28 mouse cellular contexts compared by ENCODE assay signal in genomic region chr13:92217216-92217615, GRCm38 (mm10).
A peak's percentile ranks its signal among the peaks of the same experiment; 100 is the strongest.
DNase-seq lines count a peak whose midpoint lies in the region; ATAC-seq lines count a peak whose summit lies in the region.
"Had no signal": no experiment of that assay in that cellular context is flagged by ENCODE, and none has a peak within 500 bp of the region (broad histone marks: within the 10 kb centered on the region; RNA-seq: fewer than 3 reads in every experiment).

No protein-coding gene starts in this region.

- no peak overlapping the region for H3K27ac ChIP-seq in heart, embryonic 12.5 days (ENCODE audit: poor library complexity, severe bottlenecking)
- H3K27ac ChIP-seq in heart, embryonic 11.5 days (ENCODE audit: low read depth, low read length), result no peak overlapping the region
- H3K27ac ChIP-seq: embryonic facial prominence, embryonic 12.5 days; heart, embryonic 15.5 days; hindbrain, embryonic 12.5 days; hindbrain, postnatal 0 days; intestine, embryonic 15.5 days; limb, embryonic 12.5 days; liver, embryonic 15.5 days; midbrain, embryonic 12.5 days; neural tube, embryonic 12.5 days; stomach, embryonic 15.5 days had no signal

- ATAC-seq in heart, embryonic 12.5 days (ENCODE audit: insufficient number of reproducible peaks, low FRiP score), result no peak
- ATAC-seq in heart, embryonic 11.5 days (replicated peaks; ENCODE audit: insufficient number of reproducible peaks, low FRiP score, low TSS enrichment), result no peak
- ATAC-seq: CD4-positive, CD25-positive, alpha-beta regulatory T cell, adult 4 months; hindbrain, postnatal 0 days; intestine, embryonic 15.5 days had no signal

- WGBS in heart, embryonic 12.5 days, result 66% methylated on average over 9 of the region's 9 CpGs
- WGBS in heart, embryonic 11.5 days (ENCODE audit: insufficient replicate concordance), result 64% methylated on average over 9 of the region's 9 CpGs

- H3K9ac ChIP-seq in heart, embryonic 12.5 days, result no peak overlapping the region
- no peak overlapping the region for H3K9ac ChIP-seq in heart, embryonic 11.5 days (ENCODE audit: low read depth, low read length)
- H3K9ac ChIP-seq: embryonic facial prominence, embryonic 12.5 days; heart, embryonic 15.5 days; hindbrain, embryonic 12.5 days; intestine, embryonic 15.5 days; limb, embryonic 12.5 days; liver, embryonic 15.5 days; lung, embryonic 14.5 days; midbrain, embryonic 12.5 days; neural tube, embryonic 12.5 days; stomach, embryonic 15.5 days had no signal

- peak; percentile 18 to 23 for DNase-seq in cerebellum, postnatal 25 days
- no peak for DNase-seq in cerebellum, adult 9-11 months
- peak; percentile 42 for DNase-seq in right cerebral cortex, postnatal 4 days
- DNase-seq in right cerebral cortex, adult 18-20 months, result no peak
- no peak for DNase-seq in kidney, postnatal 36 days
- DNase-seq: adrenal gland, postnatal 14 days; cerebellum, postnatal 36 days; embryo, embryonic 11 days; heart, postnatal 36 days; kidney, adult 2 months; kidney, postnatal 4 days; lung, embryonic 14.5 days; lung, postnatal 14 days; thymus, postnatal 14 days had no signal

- H3K27me3 ChIP-seq in heart, embryonic 12.5 days (replicated peaks), result no peaks in the 10 kb centered on the region
- H3K27me3 ChIP-seq in heart, embryonic 11.5 days (ENCODE audit: control insufficient read depth, insufficient read depth, low read length), result no peaks in the 10 kb centered on the region
- H3K27me3 ChIP-seq: embryonic facial prominence, embryonic 12.5 days; heart, embryonic 15.5 days; hindbrain, embryonic 12.5 days; intestine, embryonic 15.5 days; limb, embryonic 12.5 days; liver, embryonic 15.5 days; midbrain, embryonic 12.5 days; neural tube, embryonic 12.5 days; stomach, embryonic 15.5 days had no signal

- no peak overlapping the region for H3K4me3 ChIP-seq in heart, embryonic 12.5 days
- H3K4me3 ChIP-seq in heart, embryonic 11.5 days (ENCODE audit: low read depth, low read length), result no peak overlapping the region
- H3K4me3 ChIP-seq: embryonic facial prominence, embryonic 12.5 days; heart, embryonic 15.5 days; hindbrain, embryonic 12.5 days; intestine, embryonic 15.5 days; limb, embryonic 12.5 days; liver, embryonic 15.5 days; midbrain, embryonic 12.5 days; myocyte; neural tube, embryonic 12.5 days; stomach, embryonic 15.5 days had no signal

- H3K9me3 ChIP-seq in heart, embryonic 12.5 days (replicated peaks), result no peaks in the 10 kb centered on the region
- H3K9me3 ChIP-seq in heart, embryonic 11.5 days (replicated peaks; ENCODE audit: control insufficient read depth, low read length), result no peaks in the 10 kb centered on the region
- H3K9me3 ChIP-seq: embryonic facial prominence, embryonic 12.5 days; heart, embryonic 15.5 days; hindbrain, embryonic 12.5 days; intestine, embryonic 15.5 days; limb, embryonic 12.5 days; liver, embryonic 15.5 days; midbrain, embryonic 12.5 days; neural tube, embryonic 12.5 days; stomach, embryonic 15.5 days had no signal

- peak overlapping the region; percentile 25; the same call in 1 of the 2 replicates for H3K4me2 ChIP-seq in heart, embryonic 12.5 days
- no peak overlapping the region for H3K4me2 ChIP-seq in heart, embryonic 11.5 days
- H3K4me2 ChIP-seq: embryonic facial prominence, embryonic 12.5 days; heart, embryonic 15.5 days; hindbrain, embryonic 12.5 days; intestine, embryonic 15.5 days; limb, embryonic 12.5 days; liver, embryonic 15.5 days; lung, embryonic 14.5 days; midbrain, embryonic 12.5 days; neural tube, embryonic 12.5 days; stomach, embryonic 15.5 days had no signal

- peaks cover 29% of the 10 kb centered on the region for H3K4me1 ChIP-seq in heart, embryonic 12.5 days (replicated peaks)
- peaks cover 17% of the 10 kb centered on the region for H3K4me1 ChIP-seq in heart, embryonic 11.5 days (ENCODE audit: control insufficient read depth, insufficient read depth, low read length)
- H3K4me1 ChIP-seq: embryonic facial prominence, embryonic 12.5 days; hindbrain, embryonic 12.5 days; intestine, embryonic 15.5 days; limb, embryonic 12.5 days; liver, embryonic 15.5 days; midbrain, embryonic 12.5 days; neural tube, embryonic 12.5 days; stomach, embryonic 15.5 days had no signal

- peaks cover 13% of the 10 kb centered on the region for H3K36me3 ChIP-seq in heart, embryonic 12.5 days
- no peaks in the 10 kb centered on the region for H3K36me3 ChIP-seq in heart, embryonic 11.5 days (ENCODE audit: control insufficient read depth, insufficient read depth, low read length)
- H3K36me3 ChIP-seq: intestine, embryonic 15.5 days; stomach, embryonic 15.5 days had no signal

Comparison
In these comparisons a context has a peak if more than half of its experiments do, and no peak if none do; other contexts are left out.
1. DNase-seq: peak in cerebellum, postnatal 25 days (2 of 2) and right cerebral cortex, postnatal 4 days (single experiment); none in cerebellum, adult 9-11 months (single experiment), right cerebral cortex, adult 18-20 months (single experiment) and kidney, postnatal 36 days (0 of 2).